Mouse (Mus musculus): ENCODE measurements around the gene Ilvbl.
"Not testable (repeated sequence)": the region's sequence is repeated elsewhere in the genome, so short reads cannot be mapped to it uniquely, and the experiment has no call there.

The Ilvbl gene

GRCm38 (mm10) chr10:78574250-78575104 is at the start of gene Ilvbl:
Gene Ilvbl (plus strand): TSS chr10:78574346.
- DNase-seq: peak; percentile 97

GRCm38 (mm10) chr10:78525071-78525470 is 49.1 kb upstream of the Ilvbl start:
- not testable (repeated sequence) for DNase-seq

- DNase-seq: no peak
Measured at GRCm38 (mm10) chr10:78525511-78525910, 48.6 kb upstream of the Ilvbl start.

GRCm38 (mm10) chr10:78540943-78541342 is 33.2 kb upstream of the Ilvbl start:
- DNase-seq: peak; percentile 64

DNA sequence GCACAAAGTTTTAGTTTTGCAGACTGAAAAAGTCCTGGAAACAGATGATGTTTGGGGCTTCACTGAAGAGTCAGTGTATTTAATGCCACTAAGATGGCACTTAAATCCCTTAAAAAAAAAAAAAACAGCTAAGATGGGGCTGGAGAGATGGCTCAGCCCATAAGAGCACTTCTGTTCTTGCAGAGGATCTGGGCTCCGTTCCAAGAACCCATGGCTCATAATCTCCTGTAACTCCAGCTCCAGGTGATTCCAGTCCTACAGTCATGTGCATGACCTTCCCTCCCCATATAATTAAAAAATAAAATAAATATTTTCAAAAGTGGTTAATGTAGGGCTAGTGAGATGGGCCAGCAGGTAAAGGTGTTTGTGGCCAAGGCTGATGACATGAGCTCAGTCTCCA is 9.1 kb upstream of the Ilvbl start:
- no peak for DNase-seq

GRCm38 (mm10) chr10:78569191-78569590 is 5.0 kb upstream of the Ilvbl start:
- no peak for DNase-seq

DNA sequence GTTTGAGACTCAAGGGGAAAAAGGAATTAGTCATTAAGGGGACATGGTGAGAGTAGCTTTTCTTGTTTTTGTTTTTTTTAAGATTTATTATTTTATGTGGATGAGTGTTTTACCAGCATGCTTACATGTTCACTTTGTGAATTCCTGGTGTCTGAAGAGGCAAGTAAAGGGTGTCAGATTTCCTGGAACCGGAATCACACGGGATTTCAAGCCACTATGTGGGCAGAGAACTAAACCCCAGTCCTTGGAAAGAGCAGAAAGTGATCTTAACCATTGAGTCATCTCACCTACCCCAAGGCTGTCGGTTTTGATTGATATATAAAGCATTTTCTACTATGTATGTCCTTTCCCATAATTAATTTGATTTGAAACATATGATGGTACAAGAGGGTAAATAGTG is 4.5 kb upstream of the Ilvbl start:
- no peak for DNase-seq

GRCm38 (mm10) chr10:78570416-78570815 is 3.7 kb upstream of the Ilvbl start:
- DNase-seq: no peak

DNA sequence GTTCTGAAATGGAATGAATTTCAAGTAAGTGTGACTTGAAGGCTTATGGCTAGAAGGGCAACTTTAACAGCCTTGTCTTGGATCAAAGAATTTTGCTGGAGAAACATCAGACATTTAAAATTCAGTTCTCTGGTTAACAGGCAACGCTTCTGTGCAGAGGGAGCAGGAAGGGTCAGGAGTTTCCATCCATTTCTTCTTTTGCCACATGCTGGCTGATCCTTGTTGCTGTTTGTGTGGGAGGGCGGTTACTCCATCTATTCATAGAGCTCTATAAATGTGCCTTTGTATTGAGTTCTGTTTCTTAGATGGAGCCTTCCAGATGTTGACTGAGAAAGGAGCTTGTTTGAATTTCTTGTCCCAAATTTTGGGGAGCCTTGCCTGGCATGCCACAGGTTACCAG is 3.2 kb upstream of the Ilvbl start:
- DNase-seq: peak; percentile 35

DNA sequence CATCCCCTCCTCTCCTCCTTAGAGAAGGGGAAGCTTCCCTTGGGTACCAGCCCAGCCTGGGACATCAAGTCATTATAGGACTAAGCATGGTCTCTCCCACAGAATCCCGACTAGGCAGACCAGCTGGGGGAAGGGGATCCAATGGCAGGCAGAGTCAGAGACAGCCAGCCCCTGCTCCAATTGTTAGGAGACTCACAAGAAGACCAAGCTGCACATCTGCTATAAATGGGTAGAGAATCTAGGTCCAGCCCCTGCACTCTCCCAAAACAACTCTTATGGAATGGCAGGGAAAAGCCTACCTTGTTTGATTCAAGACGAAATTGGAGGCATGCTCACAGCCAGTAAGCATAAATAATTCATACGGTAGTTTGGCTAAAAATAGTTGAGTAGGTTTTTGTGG is 920 bp upstream of the Ilvbl start:
- no peak for DNase-seq

DNA sequence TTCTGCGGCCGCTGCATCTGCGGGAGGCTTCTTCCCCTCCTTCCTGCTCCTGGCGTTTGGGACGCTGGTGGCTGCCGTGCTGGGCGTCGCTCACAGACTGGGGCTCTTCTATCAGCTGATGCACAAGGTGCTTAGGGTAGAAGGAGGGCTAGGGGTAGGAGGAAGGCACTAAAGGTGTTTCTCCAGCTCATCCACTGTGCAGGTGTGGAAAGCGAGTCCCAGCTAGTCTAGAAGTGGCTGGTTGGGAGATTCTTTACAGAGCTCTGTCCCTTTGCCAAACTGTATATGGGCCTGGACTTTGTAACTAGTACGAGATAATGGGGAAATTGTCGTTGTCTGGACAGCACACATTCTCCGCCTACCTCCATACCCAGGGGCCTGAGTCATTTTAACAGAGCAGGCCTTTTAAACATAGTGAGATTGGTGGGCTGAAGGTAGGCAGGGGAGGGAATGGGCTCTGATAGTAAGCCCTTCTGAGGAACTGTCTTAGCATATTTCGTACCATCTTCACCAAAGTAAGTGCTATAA is 1.0 kb downstream of the Ilvbl start:
- DNase-seq: no peak

GRCm38 (mm10) chr10:78575690-78576089 is 1.5 kb downstream of the Ilvbl start:
- DNase-seq: peak; percentile 57

GRCm38 (mm10) chr10:78576435-78577184 is 2.5 kb downstream of the Ilvbl start:
- no peak for DNase-seq

GRCm38 (mm10) chr10:78578204-78578603 is 4.1 kb downstream of the Ilvbl start:
- DNase-seq: no peak

DNA sequence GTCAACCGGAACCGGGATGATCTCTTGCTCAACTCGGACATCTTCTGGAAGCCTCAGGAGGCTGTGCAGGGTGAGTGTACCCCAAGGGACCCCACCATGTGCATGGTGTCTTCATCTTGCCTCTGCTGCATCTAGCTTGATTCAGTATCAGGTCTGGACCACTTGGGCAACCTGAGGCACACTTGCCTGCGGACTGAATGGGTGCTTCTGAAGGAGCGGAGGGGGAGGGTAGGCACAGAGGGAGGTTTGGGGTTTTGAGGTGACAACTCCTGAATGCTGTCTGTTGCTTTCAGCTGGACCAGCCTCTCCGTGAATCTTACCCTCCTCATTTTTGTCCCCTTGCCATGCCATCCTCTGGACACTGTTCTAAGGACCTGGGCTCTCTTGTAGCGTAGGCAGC is 7.0 kb downstream of the Ilvbl start:
- DNase-seq: no peak

- no peak for DNase-seq
Measured at GRCm38 (mm10) chr10:78583347-78583746, 9.2 kb downstream of the Ilvbl start.

- no peak for DNase-seq
Measured at GRCm38 (mm10) chr10:78583939-78584338, 9.8 kb downstream of the Ilvbl start.

GRCm38 (mm10) chr10:78584996-78585395 is 10.8 kb downstream of the Ilvbl start:
- DNase-seq: no peak

GRCm38 (mm10) chr10:78585606-78586005 is 11.5 kb downstream of the Ilvbl start:
- no peak for DNase-seq

DNA sequence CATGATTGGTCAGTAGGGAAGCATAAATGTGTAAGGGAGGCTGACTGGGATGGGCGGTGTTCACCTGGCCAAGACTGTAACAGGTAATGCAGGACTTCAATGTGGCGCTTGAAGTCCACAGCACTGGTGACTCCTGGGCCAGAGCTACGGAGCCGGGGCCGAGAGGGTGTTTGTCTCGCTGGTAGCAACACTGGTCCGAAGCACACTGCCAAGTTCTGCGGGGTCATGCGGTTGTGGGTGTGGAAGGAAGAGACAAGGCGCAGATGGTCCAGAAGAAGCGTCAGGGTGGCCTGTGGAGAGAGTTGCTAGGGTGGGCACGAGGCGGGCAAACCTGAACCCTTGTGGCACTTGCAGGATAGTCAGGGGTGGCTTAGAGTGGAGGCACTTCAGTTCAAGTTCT is 11.9 kb downstream of the Ilvbl start:
- no peak for DNase-seq

DNA sequence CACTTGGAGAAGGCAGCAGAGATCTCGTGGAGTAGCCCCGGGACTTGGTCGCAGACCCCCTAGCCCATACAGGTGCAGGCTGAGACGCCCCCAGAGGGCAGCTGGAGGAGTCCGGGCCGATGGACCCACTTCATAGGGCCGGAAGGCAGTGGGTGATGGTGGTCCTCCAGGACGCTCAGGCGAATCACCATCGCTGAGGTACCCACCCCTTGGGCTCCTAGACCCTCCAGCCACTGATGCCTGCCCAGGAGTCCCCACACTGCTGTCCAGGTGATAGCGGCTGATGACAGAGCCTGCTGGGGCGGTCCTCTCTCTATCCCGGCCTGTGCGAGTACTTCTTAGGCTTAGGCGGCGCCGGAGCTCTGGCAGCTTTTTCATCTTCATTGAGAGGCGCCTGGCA is 15.1 kb downstream of the Ilvbl start:
- no peak for DNase-seq

DNA sequence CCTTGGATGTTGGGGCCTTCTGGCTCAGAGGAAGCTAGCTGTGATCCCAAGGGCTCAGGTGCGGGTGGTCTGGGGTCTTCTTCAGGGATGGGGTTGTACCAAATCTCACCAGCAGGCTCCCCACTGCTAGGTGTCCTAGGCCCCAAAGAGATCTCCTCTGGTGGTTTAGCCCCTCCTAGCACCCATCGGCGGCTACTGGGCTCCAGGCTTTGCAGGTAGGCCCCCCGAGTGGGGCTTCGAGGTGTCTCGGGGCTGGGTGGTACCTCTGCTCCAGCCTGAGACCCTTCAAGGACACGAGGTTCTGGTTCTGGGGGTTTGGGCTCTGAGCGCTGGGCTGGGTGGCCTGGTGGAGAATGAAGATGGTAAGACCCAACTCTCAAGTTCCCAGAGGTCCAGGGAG is 15.8 kb downstream of the Ilvbl start:
- no peak for DNase-seq

- DNase-seq: peak; percentile 84
Measured at GRCm38 (mm10) chr10:78590744-78591143, 16.6 kb downstream of the Ilvbl start.

Data from lung, postnatal 10 days (tissue).